Mouse (Mus musculus) hindbrain, embryonic 16.5 days (tissue): Measurements from ENCODE around the gene Phyh. TPM values are rescaled to one million over a fixed set of nuclear protein-coding genes. Genes with fewer than 3 reads are reported as not detected.

Source experiments
- ATAC-seq: fragments of 200-750 bp; cut with Nextera tagmentation; 2 replicates; pipeline ENCODE4 v1.8.0; 2017; ENCODE audit warnings: moderate TSS enrichment, moderate library complexity
- H3K27ac ChIP-seq: fragments of 300-500 bp; sonication (generic); 2 replicates; pipeline ENCODE4 v1.5.1; 2014; ENCODE audit warnings: low read depth, mild to moderate bottlenecking, control low read depth, low read length, moderate library complexity
- H3K27me3 ChIP-seq: fragments of 300-500 bp; sonication (generic); replicated peaks from 2 replicates; pipeline ENCODE4 v1.6.1; 2014; ENCODE audit warnings: low read length; ENCODE audit not compliant: control insufficient read depth, insufficient read depth
- H3K36me3 ChIP-seq: fragments of 300-500 bp; sonication (generic); 2 replicates; pipeline ENCODE4 v1.6.1; 2014; ENCODE audit warnings: mild to moderate bottlenecking, low read length, moderate library complexity, mixed read lengths; ENCODE audit not compliant: control insufficient read depth, insufficient read depth
- H3K4me1 ChIP-seq: fragments of 300-500 bp; sonication (generic); 2 replicates; pipeline ENCODE4 v1.6.1; 2014; ENCODE audit warnings: low read depth, low read length; ENCODE audit not compliant: control insufficient read depth, insufficient read depth
- H3K4me2 ChIP-seq: fragments of 300-500 bp; sonication (generic); 2 replicates; pipeline ENCODE4 v1.6.1; 2014; ENCODE audit warnings: mild to moderate bottlenecking, low read length, control low read depth, moderate library complexity
- H3K4me3 ChIP-seq: fragments of 300-500 bp; sonication (generic); 2 replicates; pipeline ENCODE4 v1.5.1; 2014; ENCODE audit warnings: mild to moderate bottlenecking, low read length, control low read depth, moderate library complexity
- H3K9ac ChIP-seq: fragments of 300-500 bp; sonication (generic); 2 replicates; pipeline ENCODE4 v1.6.1; 2014; ENCODE audit warnings: low read depth, mild to moderate bottlenecking, control low read depth, low read length, moderate library complexity
- H3K9me3 ChIP-seq: fragments of 300-500 bp; sonication (generic); 2 replicates; pipeline ENCODE4 v1.6.1; 2014; ENCODE audit warnings: mild to moderate bottlenecking, low read length, moderate library complexity; ENCODE audit not compliant: control insufficient read depth
- WGBS: fragments of 180-500 bp; shearing (Covaris S2); extraction: QIAGEN DNeasy Blood & Tissue Kit; methylation state at CpG from one replicate; pipeline ENCODE4 v1.1.7; 2014; 5-methylcytosine and 5-hydroxymethylcytosine counted together
- polyA plus RNA-seq: library from polyadenylated mRNA; unstranded; fragments of >200 nt; fragmentation: Nextera tagmentation; extraction: Ambion mirVana; gene quantifications from 2 replicates; pipeline ENCODE4 v1.2.1, GENCODE M21; 2015

Gene Phyh
- polyA plus RNA-seq, 1 experiment from 2014 or later = 120 TPM

- H3K9me3 ChIP-seq = no peaks in the 10 kb centered on the region
- H3K27me3 ChIP-seq = no peaks in the 10 kb centered on the region
- no peaks in the 10 kb centered on the region for H3K36me3 ChIP-seq
- H3K27ac ChIP-seq = peak within 1 kb of the TSS; percentile 36; the same call in 1 of the 2 replicates
- H3K4me1 ChIP-seq = no peaks in the 10 kb centered on the region; the same call in 1 of the 2 replicates
- 56% methylated on average over 5 of the region's 5 CpGs for WGBS
- peak; percentile 68; the same call in 1 of the 2 replicates for ATAC-seq
- H3K9ac ChIP-seq = no peak within 1 kb of the TSS
- H3K4me2 ChIP-seq = no peak within 1 kb of the TSS
- H3K4me3 ChIP-seq = no peak within 1 kb of the TSS
Measured at GRCm38 (mm10) chr2:4975807-4976206, 57.0 kb downstream of the Phyh start, which contains the start of gene Ucma. Gene Ucma, plus strand, starts transcription at chr2:4976122.

GRCm38 (mm10) chr2:4978091-4978490 is 59.3 kb downstream of the Phyh start:
- peak; percentile 63; the same call in 1 of the 2 replicates for ATAC-seq
- no peaks in the 10 kb centered on the region for H3K27me3 ChIP-seq
- no peaks in the 10 kb centered on the region for H3K36me3 ChIP-seq
- no peak overlapping the region for H3K4me2 ChIP-seq
- no peak overlapping the region for H3K4me3 ChIP-seq
- H3K9me3 ChIP-seq = no peaks in the 10 kb centered on the region
- peak overlapping the region; percentile 64 for H3K27ac ChIP-seq
- no peak overlapping the region for H3K9ac ChIP-seq
- H3K4me1 ChIP-seq = no peaks in the 10 kb centered on the region; the same call in 1 of the 2 replicates
- WGBS = 25% methylated on average over 8 of the region's 8 CpGs

- no peak for ATAC-seq
- Histone ChIP-seq H3K27ac (no peak overlapping the region), H3K4me2 (no peak overlapping the region), H3K9ac (no peak overlapping the region), H3K9me3 (no peaks in the 10 kb centered on the region), H3K36me3 (no peaks in the 10 kb centered on the region), H3K4me1 (no peaks in the 10 kb centered on the region), H3K4me3 (no peak overlapping the region), H3K27me3 (no peaks in the 10 kb centered on the region)
- 28% methylated on average over 5 of the region's 5 CpGs for WGBS
Measured at GRCm38 (mm10) chr2:4983987-4984386, 65.2 kb downstream of the Phyh start.

GRCm38 (mm10) chr2:4985000-4985399 is 66.2 kb downstream of the Phyh start:
- WGBS = 83% methylated on average over 6 of the region's 6 CpGs
- H3K27ac ChIP-seq = no peak overlapping the region
- no peaks in the 10 kb centered on the region for H3K9me3 ChIP-seq
- no peaks in the 10 kb centered on the region for H3K36me3 ChIP-seq
- H3K27me3 ChIP-seq = no peaks in the 10 kb centered on the region
- no peaks in the 10 kb centered on the region for H3K4me1 ChIP-seq
- no peak overlapping the region for H3K9ac ChIP-seq
- ATAC-seq = no peak
- H3K4me2 ChIP-seq = no peak overlapping the region
- no peak overlapping the region for H3K4me3 ChIP-seq

- no peaks in the 10 kb centered on the region for H3K4me1 ChIP-seq
- no peak overlapping the region for H3K9ac ChIP-seq
- no peak overlapping the region for H3K4me3 ChIP-seq
- ATAC-seq = no peak
- H3K27ac ChIP-seq = no peak overlapping the region
- H3K9me3 ChIP-seq = no peaks in the 10 kb centered on the region
- no peak overlapping the region for H3K4me2 ChIP-seq
- H3K27me3 ChIP-seq = no peaks in the 10 kb centered on the region
- H3K36me3 ChIP-seq = no peaks in the 10 kb centered on the region
- WGBS = 95% methylated on average over 4 of the region's 4 CpGs
Measured at GRCm38 (mm10) chr2:4986798-4987197, 68.0 kb downstream of the Phyh start.

GRCm38 (mm10) chr2:4987388-4988180 is 68.8 kb downstream of the Phyh start:
- Histone ChIP-seq H3K27me3 (no peaks in the 10 kb centered on the region), H3K9me3 (no peaks in the 10 kb centered on the region), H3K4me2 (no peak overlapping the region), H3K36me3 (no peaks in the 10 kb centered on the region), H3K4me1 (no peaks in the 10 kb centered on the region), H3K9ac (no peak overlapping the region), H3K4me3 (no peak overlapping the region), H3K27ac (no peak overlapping the region)
- ATAC-seq = no peak
- 80% methylated on average over 8 of the region's 8 CpGs for WGBS

Other genes starting within 250 kb of the Phyh start
- gene Bend7, start 201.2 kb upstream of the Phyh start, polyA plus RNA-seq = 4.6 and 5.1 TPM in 2 replicates
- gene Sephs1, start 37.5 kb upstream of the Phyh start, polyA plus RNA-seq = 47.6 and 50.7 TPM in 2 replicates
- 2.3 TPM in 2 replicates for gene Ucma, start 57.1 kb downstream of the Phyh start, polyA plus RNA-seq
- gene Mcm10, start 93.8 kb downstream of the Phyh start, polyA plus RNA-seq = 4.9 and 6.6 TPM in 2 replicates
- 27.3 and 33.1 TPM in 2 replicates for gene Optn, start 145.0 kb downstream of the Phyh start, polyA plus RNA-seq
- 7.9 and 14.8 TPM in 2 replicates for gene Ccdc3, start 218.8 kb downstream of the Phyh start, polyA plus RNA-seq